Mouse (Mus musculus): ENCODE results near the gene Ager. TPM values are rescaled to one million over a fixed set of nuclear protein-coding genes. Genes with fewer than 3 reads are reported as not detected.

Gene Ager
- polyA plus RNA-seq, 1 experiment from 2014 or later = 1.7 TPM

- Histone ChIP-seq H3K9ac (ENCODE audit: low read depth, low read length) (no peak overlapping the region), H3K4me3 (ENCODE audit: low read depth, low read length) (no peak overlapping the region), H3K27ac (ENCODE audit: low read depth, low read length) (no peak overlapping the region), H3K36me3 (ENCODE audit: control insufficient read depth, insufficient read depth, low read length) (no peaks in the 10 kb centered on the region), H3K27me3 (replicated peaks; ENCODE audit: control insufficient read depth, insufficient read depth, low read length) (no peaks in the 10 kb centered on the region), H3K4me1 (replicated peaks; ENCODE audit: control insufficient read depth, insufficient read depth, low read length) (peaks cover 6% of the 10 kb centered on the region), H3K9me3 (ENCODE audit: control insufficient read depth, low read length) (no peaks in the 10 kb centered on the region), H3K4me2 (peak overlapping the region; percentile 11; the same call in 1 of the 2 replicates)
- WGBS = 25% methylated on average over 8 of the region's 8 CpGs
- no peak for DNase-seq (ENCODE audit: low spot score)
- ATAC-seq (replicated peaks; ENCODE audit: low FRiP score) = no peak
These were observed 36.5 kb upstream of the Ager start for GRCm38 (mm10) chr17:34561200-34561599.

- H3K27ac ChIP-seq (ENCODE audit: low read depth, low read length) = no peak overlapping the region
- H3K9ac ChIP-seq (ENCODE audit: low read depth, low read length) = no peak overlapping the region
- WGBS = 51% methylated on average over 3 of the region's 3 CpGs
- peaks cover 8% of the 10 kb centered on the region; the same call in 1 of the 2 replicates for H3K27me3 ChIP-seq (replicated peaks; ENCODE audit: control insufficient read depth, insufficient read depth, low read length)
- no peak for ATAC-seq (replicated peaks; ENCODE audit: low FRiP score)
- H3K4me2 ChIP-seq = no peak overlapping the region
- H3K9me3 ChIP-seq (ENCODE audit: control insufficient read depth, low read length) = no peaks in the 10 kb centered on the region
- peaks cover 6% of the 10 kb centered on the region for H3K4me1 ChIP-seq (replicated peaks; ENCODE audit: control insufficient read depth, insufficient read depth, low read length)
- DNase-seq (ENCODE audit: low spot score) = no peak
- H3K4me3 ChIP-seq (ENCODE audit: low read depth, low read length) = no peak overlapping the region
- H3K36me3 ChIP-seq (ENCODE audit: control insufficient read depth, insufficient read depth, low read length) = no peaks in the 10 kb centered on the region
These were observed 35.1 kb upstream of the Ager start for GRCm38 (mm10) chr17:34562595-34562994.

- H3K9me3 ChIP-seq (ENCODE audit: control insufficient read depth, low read length) = no peaks in the 10 kb centered on the region
These were observed 34.3 kb upstream of the Ager start for GRCm38 (mm10) chr17:34563354-34563753.

GRCm38 (mm10) chr17:34564003-34564421 lies 33.6 kb upstream of the Ager start, which contains the start of gene Notch4:
Notch4 (plus strand) TSS chr17:34564268.
- Histone ChIP-seq H3K4me3 (ENCODE audit: low read depth, low read length) (peak within 1 kb of the TSS; percentile 15; the same call in 1 of the 2 replicates), H3K27ac (ENCODE audit: low read depth, low read length) (peak within 1 kb of the TSS; percentile 48; the same call in 1 of the 2 replicates), H3K4me2 (peak within 1 kb of the TSS; percentile 29; the same call in 1 of the 2 replicates), H3K36me3 (ENCODE audit: control insufficient read depth, insufficient read depth, low read length) (no peaks in the 10 kb centered on the region), H3K4me1 (replicated peaks; ENCODE audit: control insufficient read depth, insufficient read depth, low read length) (peaks cover 6% of the 10 kb centered on the region), H3K9ac (ENCODE audit: low read depth, low read length) (no peak within 1 kb of the TSS; the same call in 1 of the 2 replicates), H3K9me3 (ENCODE audit: control insufficient read depth, low read length) (no peaks in the 10 kb centered on the region), H3K27me3 (replicated peaks; ENCODE audit: control insufficient read depth, insufficient read depth, low read length) (peaks cover 8% of the 10 kb centered on the region; the same call in 1 of the 2 replicates)
- WGBS = 10% methylated on average over 6 of the region's 6 CpGs
- peak; percentile 66 for ATAC-seq (replicated peaks; ENCODE audit: low FRiP score)
- no peak for DNase-seq (ENCODE audit: low spot score)

More at GRCm38 (mm10) chr17:34563354-34563753, 34.3 kb upstream of the Ager start:
- no peak overlapping the region for H3K4me2 ChIP-seq
- WGBS = 70% methylated on average over 11 of the region's 11 CpGs
- ATAC-seq (replicated peaks; ENCODE audit: low FRiP score) (no peak), DNase-seq (ENCODE audit: low spot score) (no peak)
- peaks cover 6% of the 10 kb centered on the region for H3K4me1 ChIP-seq (replicated peaks; ENCODE audit: control insufficient read depth, insufficient read depth, low read length)
- H3K4me3 ChIP-seq (ENCODE audit: low read depth, low read length) = no peak overlapping the region
- H3K36me3 ChIP-seq (ENCODE audit: control insufficient read depth, insufficient read depth, low read length) = no peaks in the 10 kb centered on the region
- H3K27ac ChIP-seq (ENCODE audit: low read depth, low read length) = no peak overlapping the region
- no peak overlapping the region for H3K9ac ChIP-seq (ENCODE audit: low read depth, low read length)
- peaks cover 8% of the 10 kb centered on the region; the same call in 1 of the 2 replicates for H3K27me3 ChIP-seq (replicated peaks; ENCODE audit: control insufficient read depth, insufficient read depth, low read length)

- peaks cover 8% of the 10 kb centered on the region; the same call in 1 of the 2 replicates for H3K27me3 ChIP-seq (replicated peaks; ENCODE audit: control insufficient read depth, insufficient read depth, low read length)
- no peak overlapping the region; the same call in 1 of the 2 replicates for H3K9ac ChIP-seq (ENCODE audit: low read depth, low read length)
These were observed 32.9 kb upstream of the Ager start for GRCm38 (mm10) chr17:34564796-34565195.

GRCm38 (mm10) chr17:34567311-34567710 lies 30.4 kb upstream of the Ager start:
- H3K27ac ChIP-seq (ENCODE audit: low read depth, low read length) = no peak overlapping the region
- no peaks in the 10 kb centered on the region for H3K36me3 ChIP-seq (ENCODE audit: control insufficient read depth, insufficient read depth, low read length)
- WGBS = 66% methylated on average over 9 of the region's 9 CpGs
- H3K9ac ChIP-seq (ENCODE audit: low read depth, low read length) = no peak overlapping the region
- H3K27me3 ChIP-seq (replicated peaks; ENCODE audit: control insufficient read depth, insufficient read depth, low read length) = peaks cover 8% of the 10 kb centered on the region; the same call in 1 of the 2 replicates
- H3K4me3 ChIP-seq (ENCODE audit: low read depth, low read length) = no peak overlapping the region
- H3K9me3 ChIP-seq (ENCODE audit: control insufficient read depth, low read length) = no peaks in the 10 kb centered on the region
- H3K4me1 ChIP-seq (replicated peaks; ENCODE audit: control insufficient read depth, insufficient read depth, low read length) = peaks cover 6% of the 10 kb centered on the region
- no peak for DNase-seq (ENCODE audit: low spot score)
- no peak for ATAC-seq (replicated peaks; ENCODE audit: low FRiP score)
- no peak overlapping the region for H3K4me2 ChIP-seq

More at GRCm38 (mm10) chr17:34564796-34565195, 32.9 kb upstream of the Ager start:
- Histone ChIP-seq H3K4me2 (0 out of 2 replicates have a peak overlapping the region, but pooled peaks have one; percentile 29), H3K27ac (ENCODE audit: low read depth, low read length) (peak overlapping the region; percentile 48; the same call in 1 of the 2 replicates), H3K9me3 (ENCODE audit: control insufficient read depth, low read length) (no peaks in the 10 kb centered on the region), H3K36me3 (ENCODE audit: control insufficient read depth, insufficient read depth, low read length) (no peaks in the 10 kb centered on the region), H3K4me1 (replicated peaks; ENCODE audit: control insufficient read depth, insufficient read depth, low read length) (peaks cover 6% of the 10 kb centered on the region), H3K4me3 (ENCODE audit: low read depth, low read length) (no peak overlapping the region)
- 64% methylated on average over 3 of the region's 3 CpGs for WGBS
- ATAC-seq (replicated peaks; ENCODE audit: low FRiP score) = no peak
- no peak for DNase-seq (ENCODE audit: low spot score)

GRCm38 (mm10) chr17:34568421-34568820 lies 29.2 kb upstream of the Ager start:
- Histone ChIP-seq H3K4me3 (ENCODE audit: low read depth, low read length) (no peak overlapping the region), H3K27ac (ENCODE audit: low read depth, low read length) (no peak overlapping the region), H3K4me2 (no peak overlapping the region), H3K4me1 (replicated peaks; ENCODE audit: control insufficient read depth, insufficient read depth, low read length) (peaks cover 6% of the 10 kb centered on the region), H3K9ac (ENCODE audit: low read depth, low read length) (no peak overlapping the region), H3K27me3 (replicated peaks; ENCODE audit: control insufficient read depth, insufficient read depth, low read length) (peaks cover 8% of the 10 kb centered on the region; the same call in 1 of the 2 replicates), H3K9me3 (ENCODE audit: control insufficient read depth, low read length) (no peaks in the 10 kb centered on the region), H3K36me3 (ENCODE audit: control insufficient read depth, insufficient read depth, low read length) (no peaks in the 10 kb centered on the region)
- WGBS = 83% methylated on average over 13 of the region's 13 CpGs
- no peak for DNase-seq (ENCODE audit: low spot score)
- ATAC-seq (replicated peaks; ENCODE audit: low FRiP score) = no peak

- DNase-seq (ENCODE audit: low spot score) (no peak), ATAC-seq (replicated peaks; ENCODE audit: low FRiP score) (no peak)
- Histone ChIP-seq H3K4me1 (replicated peaks; ENCODE audit: control insufficient read depth, insufficient read depth, low read length) (no peaks in the 10 kb centered on the region), H3K27me3 (replicated peaks; ENCODE audit: control insufficient read depth, insufficient read depth, low read length) (peaks cover 8% of the 10 kb centered on the region; the same call in 1 of the 2 replicates), H3K36me3 (ENCODE audit: control insufficient read depth, insufficient read depth, low read length) (no peaks in the 10 kb centered on the region), H3K4me2 (no peak overlapping the region), H3K9ac (ENCODE audit: low read depth, low read length) (no peak overlapping the region), H3K27ac (ENCODE audit: low read depth, low read length) (no peak overlapping the region), H3K9me3 (ENCODE audit: control insufficient read depth, low read length) (no peaks in the 10 kb centered on the region), H3K4me3 (ENCODE audit: low read depth, low read length) (no peak overlapping the region)
- WGBS = 60% methylated on average over 4 of the region's 4 CpGs
These were observed 27.7 kb upstream of the Ager start for GRCm38 (mm10) chr17:34569919-34570318.

GRCm38 (mm10) chr17:34571875-34572274 lies 25.8 kb upstream of the Ager start:
- Histone ChIP-seq H3K9me3 (ENCODE audit: control insufficient read depth, low read length) (no peaks in the 10 kb centered on the region), H3K27me3 (replicated peaks; ENCODE audit: control insufficient read depth, insufficient read depth, low read length) (peaks cover 4% of the 10 kb centered on the region; the same call in 1 of the 2 replicates), H3K4me3 (ENCODE audit: low read depth, low read length) (no peak overlapping the region), H3K9ac (ENCODE audit: low read depth, low read length) (no peak overlapping the region), H3K36me3 (ENCODE audit: control insufficient read depth, insufficient read depth, low read length) (no peaks in the 10 kb centered on the region), H3K4me1 (replicated peaks; ENCODE audit: control insufficient read depth, insufficient read depth, low read length) (no peaks in the 10 kb centered on the region), H3K27ac (ENCODE audit: low read depth, low read length) (no peak overlapping the region), H3K4me2 (no peak overlapping the region)
- no peak for ATAC-seq (replicated peaks; ENCODE audit: low FRiP score)
- 11% methylated on average over 5 of the region's 5 CpGs for WGBS
- DNase-seq (ENCODE audit: low spot score) = no peak

Measured in liver, embryonic 11.5 days (tissue).